Mouse (Mus musculus) limb, embryonic 11.5 days (tissue): Measurements from ENCODE around the gene Med31. TPM values are rescaled to one million over a fixed set of nuclear protein-coding genes. Genes with fewer than 3 reads are reported as not detected.

Experiments used
- ATAC-seq: fragments of 200-750 bp; cut with Nextera tagmentation; 2 replicates; pipeline ENCODE4 v1.8.0; 2017; ENCODE audit warnings: low read depth; ENCODE audit not compliant: insufficient number of reproducible peaks, low FRiP score, low TSS enrichment
- DNase-seq: peaks from one replicate; pipeline ENCODE4 v3.0.0-alpha.2; 2015; ENCODE audit warnings: low spot score
- H3K27ac ChIP-seq: fragments of 300-500 bp; sonication (generic); replicated peaks from 2 replicates; pipeline ENCODE4 v1.5.1; 2014; ENCODE audit warnings: low read depth, mild to moderate bottlenecking, low read length
- H3K27me3 ChIP-seq: fragments of 300-500 bp; sonication (generic); 2 replicates; pipeline ENCODE4 v1.6.1; 2014; ENCODE audit warnings: mild to moderate bottlenecking, low read length, mixed read lengths; ENCODE audit not compliant: control insufficient read depth, insufficient read depth
- H3K36me3 ChIP-seq: fragments of 300-500 bp; sonication (generic); 2 replicates; pipeline ENCODE4 v1.6.1; 2014; ENCODE audit warnings: mild to moderate bottlenecking, low read length, moderate library complexity, mixed read lengths; ENCODE audit not compliant: control insufficient read depth, insufficient read depth
- H3K4me1 ChIP-seq: fragments of 300-500 bp; sonication (generic); 2 replicates; pipeline ENCODE4 v1.6.1; 2014; ENCODE audit warnings: low read length, mixed read lengths; ENCODE audit not compliant: control insufficient read depth, insufficient read depth
- H3K4me2 ChIP-seq: fragments of 300-500 bp; sonication (generic); 2 replicates; pipeline ENCODE4 v1.6.1; 2014; ENCODE audit warnings: low read depth, mild to moderate bottlenecking, moderate library complexity; ENCODE audit not compliant: severe bottlenecking
- H3K4me3 ChIP-seq: fragments of 300-500 bp; sonication (generic); 2 replicates; pipeline ENCODE4 v1.5.1; 2014; ENCODE audit warnings: low read depth, low read length
- H3K9ac ChIP-seq: fragments of 300-500 bp; sonication (generic); 2 replicates; pipeline ENCODE4 v1.6.1; 2014; ENCODE audit warnings: mild to moderate bottlenecking, low read length
- H3K9me3 ChIP-seq: fragments of 300-500 bp; sonication (generic); 2 replicates; pipeline ENCODE4 v1.6.1; 2016; ENCODE audit warnings: low read length; ENCODE audit not compliant: control insufficient read depth
- WGBS: fragments of 180-500 bp; shearing (Covaris S2); extraction: QIAGEN DNeasy Blood & Tissue Kit; methylation state at CpG from one replicate; pipeline ENCODE4 v1.1.7; 2014; 5-methylcytosine and 5-hydroxymethylcytosine counted together
- polyA plus RNA-seq: library from polyadenylated mRNA; unstranded; fragments of >200 nt; fragmentation: Nextera tagmentation; extraction: Ambion mirVana; gene quantifications from 2 replicates; pipeline ENCODE4 v1.2.1, GENCODE M21; 2014

Gene Med31
- polyA plus RNA-seq, 1 experiment from 2014 or later: 46.3 TPM

- ATAC-seq: no peak
These were observed 13.1 kb upstream of the Med31 start for GRCm38 (mm10) chr11:72228513-72228912.

DNA sequence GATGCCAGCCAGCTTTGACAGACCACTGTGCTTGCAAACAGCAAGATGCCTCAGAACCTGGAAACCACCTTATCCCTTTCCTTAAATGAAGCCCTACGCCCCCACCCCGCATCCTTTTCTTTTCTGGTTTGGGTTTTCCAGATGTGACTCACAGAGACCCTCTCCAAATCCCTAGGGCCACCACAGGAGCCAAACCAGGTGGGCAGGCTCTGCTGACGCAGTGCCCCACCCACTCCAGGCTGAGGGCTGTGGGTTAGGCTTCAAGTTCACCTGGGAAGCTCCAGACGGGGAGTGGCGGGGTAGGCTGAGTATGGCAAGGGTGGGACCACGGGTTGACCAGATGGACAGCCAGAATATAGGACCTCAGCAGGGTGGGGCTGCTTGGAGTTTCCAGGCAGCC is 11.5 kb upstream of the Med31 start:
- no peak overlapping the region for H3K27ac ChIP-seq

More at GRCm38 (mm10) chr11:72228513-72228912, 13.1 kb upstream of the Med31 start:
- H3K4me2 ChIP-seq: no peak overlapping the region
- no peaks in the 10 kb centered on the region for H3K4me1 ChIP-seq
- H3K27ac ChIP-seq: no peak overlapping the region
- no peak for DNase-seq
- no peaks in the 10 kb centered on the region for H3K9me3 ChIP-seq
- no peak overlapping the region for H3K4me3 ChIP-seq
- H3K9ac ChIP-seq: no peak overlapping the region
- H3K36me3 ChIP-seq: no peaks in the 10 kb centered on the region
- WGBS: 86% methylated on average over 4 of the region's 4 CpGs
- H3K27me3 ChIP-seq: no peaks in the 10 kb centered on the region

DNA sequence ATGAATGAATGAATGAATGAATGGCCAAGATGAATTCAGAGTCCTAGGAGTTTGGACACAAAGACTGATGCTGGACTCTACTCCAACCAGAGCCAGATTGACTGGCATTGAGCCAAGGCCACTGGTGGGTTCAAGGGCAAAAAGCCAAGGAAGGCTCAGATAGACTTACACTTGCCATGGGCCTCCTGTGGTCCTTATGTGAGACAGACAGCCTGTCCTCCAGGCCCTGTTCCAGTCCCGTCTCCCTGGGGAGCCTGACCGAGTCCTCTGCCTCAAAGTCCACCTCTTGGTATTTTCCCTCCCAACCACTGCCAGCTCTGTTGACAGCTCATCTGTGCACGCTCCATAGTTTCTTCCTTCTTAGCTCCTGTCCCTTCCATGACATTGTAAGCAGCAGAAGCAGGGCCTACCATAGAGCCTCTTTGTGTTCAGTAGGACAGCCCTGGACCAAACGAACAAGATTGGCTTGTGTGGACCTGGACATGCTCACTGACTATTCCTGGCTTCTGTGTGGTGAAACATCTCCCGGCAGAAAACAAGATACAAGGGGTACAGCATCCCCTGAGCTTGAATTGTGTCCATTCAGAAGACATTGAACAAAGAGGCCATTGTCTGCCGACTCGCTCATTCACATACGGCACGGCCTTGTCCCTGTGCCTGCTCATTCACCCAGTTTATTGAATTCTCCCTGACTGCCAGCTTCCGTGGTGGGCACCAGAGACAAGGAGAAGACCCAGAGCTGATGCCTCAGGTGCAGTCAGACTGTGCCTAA is 10.8 kb upstream of the Med31 start:
- Histone ChIP-seq H3K4me3 (no peak overlapping the region), H3K9ac (no peak overlapping the region), H3K4me2 (no peak overlapping the region), H3K36me3 (no peaks in the 10 kb centered on the region), H3K9me3 (no peaks in the 10 kb centered on the region), H3K27ac (no peak overlapping the region), H3K27me3 (no peaks in the 10 kb centered on the region), H3K4me1 (no peaks in the 10 kb centered on the region)
- ATAC-seq (no peak), DNase-seq (no peak)
- 81% methylated on average over 10 of the region's 10 CpGs for WGBS

More for the DNA sequence above, 11.5 kb upstream of the Med31 start:
- H3K4me3 ChIP-seq: no peak overlapping the region
- H3K9ac ChIP-seq: no peak overlapping the region
- no peak overlapping the region for H3K4me2 ChIP-seq
- H3K27me3 ChIP-seq: no peaks in the 10 kb centered on the region
- ATAC-seq (no peak), DNase-seq (no peak)
- no peaks in the 10 kb centered on the region for H3K4me1 ChIP-seq
- no peaks in the 10 kb centered on the region for H3K36me3 ChIP-seq
- no peaks in the 10 kb centered on the region for H3K9me3 ChIP-seq
- WGBS: 83% methylated on average over 6 of the region's 6 CpGs

- Histone ChIP-seq H3K36me3 (no peaks in the 10 kb centered on the region), H3K4me1 (no peaks in the 10 kb centered on the region), H3K27ac (no peak overlapping the region), H3K4me2 (no peak overlapping the region), H3K9me3 (no peaks in the 10 kb centered on the region), H3K27me3 (no peaks in the 10 kb centered on the region), H3K4me3 (no peak overlapping the region), H3K9ac (no peak overlapping the region)
- ATAC-seq: no peak
- WGBS: 21% methylated on average over 5 of the region's 5 CpGs
- DNase-seq: peak; percentile 83
These were observed 9.5 kb upstream of the Med31 start for GRCm38 (mm10) chr11:72224865-72225264.

GRCm38 (mm10) chr11:72223414-72223813 is 8.0 kb upstream of the Med31 start:
- Histone ChIP-seq H3K27ac (no peak overlapping the region), H3K9me3 (no peaks in the 10 kb centered on the region), H3K27me3 (no peaks in the 10 kb centered on the region), H3K4me2 (no peak overlapping the region), H3K9ac (no peak overlapping the region), H3K36me3 (no peaks in the 10 kb centered on the region), H3K4me3 (no peak overlapping the region), H3K4me1 (no peaks in the 10 kb centered on the region)
- 84% methylated on average over 4 of the region's 4 CpGs for WGBS
- no peak for ATAC-seq
- DNase-seq: no peak

GRCm38 (mm10) chr11:72221278-72221677 is 5.9 kb upstream of the Med31 start:
- H3K4me1 ChIP-seq: no peaks in the 10 kb centered on the region
- no peak for ATAC-seq
- H3K4me3 ChIP-seq: no peak overlapping the region
- 18% methylated on average over 6 of the region's 6 CpGs for WGBS
- H3K27ac ChIP-seq: no peak overlapping the region
- no peak overlapping the region for H3K4me2 ChIP-seq
- no peaks in the 10 kb centered on the region for H3K9me3 ChIP-seq
- DNase-seq: peak; percentile 81
- no peaks in the 10 kb centered on the region for H3K27me3 ChIP-seq
- H3K9ac ChIP-seq: no peak overlapping the region
- no peaks in the 10 kb centered on the region for H3K36me3 ChIP-seq

DNA sequence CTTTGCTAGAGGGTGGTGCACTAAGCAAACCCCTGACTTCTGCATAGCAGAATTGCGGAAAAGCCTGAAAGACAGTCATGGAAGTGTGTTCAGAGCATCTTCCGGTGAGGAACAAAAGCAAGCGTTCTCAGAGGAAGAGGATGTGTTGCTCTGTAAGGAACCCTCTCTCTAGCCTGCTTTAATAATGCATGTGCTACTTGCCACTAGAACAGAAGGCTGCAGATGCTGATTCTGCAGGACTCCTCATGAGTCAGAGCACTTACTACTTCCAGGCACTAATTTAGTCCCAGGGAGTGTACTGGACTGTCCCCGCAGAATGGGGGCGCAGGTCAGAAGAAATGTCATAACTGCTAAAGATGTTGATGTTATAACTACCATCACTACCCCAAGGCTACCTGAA is 1.7 kb upstream of the Med31 start:
- ATAC-seq (no peak), DNase-seq (no peak)
- Histone ChIP-seq H3K4me2 (no peak overlapping the region), H3K9ac (no peak overlapping the region), H3K4me1 (0 out of 2 replicates have a peak, but pooled peaks cover 2% of the 10 kb centered on the region), H3K36me3 (no peaks in the 10 kb centered on the region), H3K27me3 (no peaks in the 10 kb centered on the region), H3K27ac (no peak overlapping the region), H3K9me3 (no peaks in the 10 kb centered on the region), H3K4me3 (no peak overlapping the region)
- 90% methylated on average over 5 of the region's 5 CpGs for WGBS

GRCm38 (mm10) chr11:72214591-72215409 is 592 bp downstream of the Med31 start:
- 1% methylated on average over 51 of the region's 51 CpGs for WGBS
- peak overlapping the region; percentile 78 for H3K9ac ChIP-seq
- H3K27ac ChIP-seq: 0 out of 2 replicates have a peak overlapping the region, but pooled peaks have one; percentile 36
- H3K9me3 ChIP-seq: no peaks in the 10 kb centered on the region
- peak overlapping the region; percentile 69 for H3K4me2 ChIP-seq
- H3K36me3 ChIP-seq: peaks cover 5% of the 10 kb centered on the region; the same call in 1 of the 2 replicates
- DNase-seq: peak; percentile 98
- ATAC-seq: peak; percentile 94
- H3K4me3 ChIP-seq: peak overlapping the region; percentile 81
- no peaks in the 10 kb centered on the region for H3K27me3 ChIP-seq
- H3K4me1 ChIP-seq: 0 out of 2 replicates have a peak, but pooled peaks cover 2% of the 10 kb centered on the region
